Mouse (Mus musculus) G1E (cell line): ENCODE data around the gene Chd8.

Source experiments
- CTCF ChIP-seq: IDR thresholded peaks from 2 replicates; pipeline ENCODE4 v1.5.1; 2012; ENCODE audit warnings: low read depth, low read length, inconsistent platforms, mixed read lengths
- GATA1 ChIP-seq: IDR thresholded peaks from 2 replicates; pipeline ENCODE4 v1.6.1; 2012; ENCODE audit warnings: borderline replicate concordance, low read length, inconsistent platforms, mixed read lengths

DNA sequence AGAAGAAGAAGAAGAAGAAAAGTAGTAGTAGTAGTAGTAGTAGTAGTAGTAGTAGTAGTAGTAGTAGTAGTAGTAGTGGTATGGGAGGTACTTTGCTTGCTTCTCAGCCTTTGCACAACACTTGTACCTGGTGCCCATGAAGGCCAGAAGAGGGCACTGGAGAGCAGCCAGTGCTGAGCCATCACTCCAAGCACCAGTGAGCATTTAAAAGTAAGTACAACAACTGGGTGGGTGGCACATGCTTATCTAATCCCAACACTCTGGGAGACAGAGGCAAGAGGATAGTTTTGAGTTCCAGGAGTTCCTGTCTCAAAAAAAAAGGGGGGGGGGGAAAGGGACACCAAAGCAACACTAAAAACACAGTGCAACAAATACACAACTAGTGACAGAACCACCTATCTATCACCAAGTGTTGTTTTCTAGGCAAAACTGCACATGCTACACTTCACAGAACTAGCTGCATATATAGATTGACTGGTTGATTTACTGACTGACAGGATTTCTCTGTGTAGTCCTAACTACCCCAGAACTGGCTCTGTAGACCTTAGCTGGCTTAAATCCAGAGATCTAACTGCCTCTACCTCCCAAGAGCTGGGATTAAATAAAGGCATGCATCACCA is 66.7 kb downstream of the Chd8 start:
- TF ChIP-seq CTCF (peak; percentile 46; the same call in 1 of the 2 replicates), GATA1 (no peak)
